Mouse (Mus musculus) embryonic fibroblast, embryonic 13.5 days (primary cell): ENCODE measurements at regions not wholly inside any gene's neighbourhood (a gene's known extent, or its start where the extent isn't known, plus 50 kb on each side); places are given as distances from the start of the nearest gene placed in this dataset.
"Not testable (repeated sequence)": the region's sequence is repeated elsewhere in the genome, so short reads cannot be mapped to it uniquely, and the experiment has no call there.

Source experiments
- H3K27ac ChIP-seq: 2 replicates; pipeline ENCODE4 v1.5.1; 2012; ENCODE audit warnings: low read length, control low read depth, inconsistent platforms; ENCODE audit not compliant: insufficient read depth
- H3K4me1 ChIP-seq: 2 replicates; pipeline ENCODE4 v1.6.1; 2011; ENCODE audit warnings: low read length; ENCODE audit not compliant: control insufficient read depth, insufficient read depth
- H3K4me3 ChIP-seq: 2 replicates; pipeline ENCODE4 v1.5.1; 2011; ENCODE audit warnings: mild to moderate bottlenecking, control low read depth, low read length; ENCODE audit not compliant: insufficient read depth
- CTCF ChIP-seq: IDR thresholded peaks from 2 replicates; pipeline ENCODE4 v1.5.1; 2011; ENCODE audit warnings: mild to moderate bottlenecking, control low read depth, low read length, moderate library complexity, borderline replicate concordance; ENCODE audit not compliant: insufficient read depth
- POLR2A ChIP-seq: IDR thresholded peaks from 2 replicates; pipeline ENCODE4 v1.6.1; 2011; ENCODE audit warnings: low read depth, mild to moderate bottlenecking, control low read depth, low read length, moderate library complexity

GRCm38 (mm10) chr16:79336016-79336415, 245.1 kb upstream of the Tmprss15 start:
- H3K4me1 ChIP-seq = no peaks in the 10 kb centered on the region
- no peak overlapping the region for H3K4me3 ChIP-seq
- TF ChIP-seq CTCF (no peak), POLR2A (no peak)
- H3K27ac ChIP-seq = no peak overlapping the region

- TF ChIP-seq POLR2A = no peak
- no peak for TF ChIP-seq CTCF
- Histone ChIP-seq H3K4me1 (no peaks in the 10 kb centered on the region), H3K27ac (no peak overlapping the region), H3K4me3 (no peak overlapping the region)
Observed at GRCm38 (mm10) chr16:79313301-79313700, 222.4 kb upstream of the Tmprss15 start.

- H3K4me1 ChIP-seq = no peaks in the 10 kb centered on the region
- no peak for TF ChIP-seq CTCF
- TF ChIP-seq POLR2A = no peak
- H3K4me3 ChIP-seq = no peak overlapping the region
- H3K27ac ChIP-seq = no peak overlapping the region
Observed at GRCm38 (mm10) chr16:79312702-79313101, 221.8 kb upstream of the Tmprss15 start.

GRCm38 (mm10) chr16:79308541-79308940, 217.6 kb upstream of the Tmprss15 start:
- TF ChIP-seq CTCF (no peak), POLR2A (no peak)
- Histone ChIP-seq H3K4me1 (no peaks in the 10 kb centered on the region), H3K4me3 (no peak overlapping the region), H3K27ac (no peak overlapping the region)

- not testable (repeated sequence) for H3K4me1 ChIP-seq, H3K27ac ChIP-seq, H3K4me3 ChIP-seq
Observed at GRCm38 (mm10) chr16:79296621-79297020, 205.7 kb upstream of the Tmprss15 start.

GRCm38 (mm10) chr16:79279006-79279405, 188.1 kb upstream of the Tmprss15 start:
- no peak for TF ChIP-seq CTCF
- no peak for TF ChIP-seq POLR2A
- H3K27ac ChIP-seq = no peak overlapping the region
- H3K4me1 ChIP-seq = no peaks in the 10 kb centered on the region
- H3K4me3 ChIP-seq = no peak overlapping the region

- Histone ChIP-seq H3K4me3 (no peak overlapping the region), H3K4me1 (no peaks in the 10 kb centered on the region), H3K27ac (no peak overlapping the region)
- no peak for TF ChIP-seq POLR2A
- TF ChIP-seq CTCF = no peak
Observed at GRCm38 (mm10) chr16:79256525-79256924, 165.6 kb upstream of the Tmprss15 start.

- Histone ChIP-seq H3K4me3 (no peak overlapping the region), H3K27ac (no peak overlapping the region), H3K4me1 (no peaks in the 10 kb centered on the region)
- TF ChIP-seq POLR2A (no peak), CTCF (no peak)
Observed at GRCm38 (mm10) chr16:79256084-79256483, 165.2 kb upstream of the Tmprss15 start.

- Histone ChIP-seq H3K4me1 (no peaks in the 10 kb centered on the region), H3K27ac (no peak overlapping the region), H3K4me3 (no peak overlapping the region)
- no peak for TF ChIP-seq POLR2A
- TF ChIP-seq CTCF = no peak
Observed at GRCm38 (mm10) chr16:79240857-79241491, 150.1 kb upstream of the Tmprss15 start.

- Histone ChIP-seq H3K27ac (no peak overlapping the region), H3K4me3 (no peak overlapping the region), H3K4me1 (no peaks in the 10 kb centered on the region)
- TF ChIP-seq POLR2A (no peak), CTCF (no peak)
Observed at GRCm38 (mm10) chr16:79240191-79240590, 149.3 kb upstream of the Tmprss15 start.

GRCm38 (mm10) chr16:79191196-79191595, 100.3 kb upstream of the Tmprss15 start:
- no peak overlapping the region for H3K4me3 ChIP-seq
- no peak for TF ChIP-seq POLR2A
- no peak for TF ChIP-seq CTCF
- H3K4me1 ChIP-seq = no peaks in the 10 kb centered on the region
- H3K27ac ChIP-seq = no peak overlapping the region
